Mouse (Mus musculus) MN1 (cell line): ENCODE results near the gene Aars2.

ENCODE experiments used
- DNase-seq: peaks from one replicate; pipeline ENCODE4 v3.0.0-alpha.2; 2016; ENCODE audit warnings: low spot score

Aars2 gene

GRCm38 (mm10) chr17:45500981-45501380 lies 5.7 kb upstream of the Aars2 start:
- no peak for DNase-seq

DNA sequence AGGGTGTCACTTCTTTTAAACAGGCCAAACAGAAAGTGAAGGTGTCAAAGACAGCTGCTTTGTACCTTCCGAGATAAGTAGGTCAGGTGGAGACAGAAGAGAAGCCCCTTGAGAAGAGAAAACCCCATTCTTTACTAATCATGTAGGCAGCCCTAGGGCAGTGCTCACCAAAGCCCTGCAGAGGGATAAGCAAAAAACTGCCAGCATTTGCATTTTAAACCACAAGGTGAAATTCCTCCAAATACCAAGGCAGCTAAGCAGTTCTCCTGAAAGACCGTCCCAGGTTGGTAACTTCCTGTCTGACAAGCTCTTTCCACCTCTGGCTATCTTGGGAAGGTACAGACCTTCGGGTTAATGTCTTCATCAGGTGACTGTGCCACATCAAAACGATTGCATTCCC lies 4.3 kb upstream of the Aars2 start:
- DNase-seq, result no peak

DNA sequence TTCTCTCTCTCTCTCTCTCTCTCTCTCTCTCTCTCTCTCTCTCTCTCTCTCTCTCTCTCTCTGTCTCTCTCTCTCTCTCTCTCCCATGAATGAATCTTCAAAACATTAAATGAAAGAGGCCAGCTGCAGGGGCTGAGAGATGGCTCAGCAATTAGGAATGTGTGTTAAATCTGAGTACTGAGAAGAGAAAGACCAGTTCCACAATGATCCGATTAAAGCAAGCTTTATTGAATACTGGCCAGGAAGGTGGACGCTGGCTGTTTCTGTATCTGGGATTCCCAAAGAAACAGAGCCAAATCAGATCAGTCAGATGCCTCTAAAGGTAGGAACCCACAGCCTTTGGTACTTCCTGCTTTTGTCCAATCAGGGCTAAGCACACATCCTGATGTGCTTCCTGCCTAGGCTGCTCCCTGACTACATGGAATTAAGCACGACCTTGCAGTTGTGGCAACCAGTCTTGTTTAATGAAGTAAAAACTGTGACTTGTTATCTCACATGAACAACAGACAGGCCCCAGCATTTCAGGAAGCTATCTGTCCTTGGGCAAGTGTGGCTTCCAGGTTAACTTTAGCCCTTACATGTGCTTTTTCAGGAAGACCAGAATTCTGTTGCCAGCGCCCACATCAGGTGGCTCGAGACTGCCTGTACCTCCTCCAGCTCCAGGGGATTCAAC lies 3.2 kb upstream of the Aars2 start:
- peak; percentile 93 for DNase-seq

GRCm38 (mm10) chr17:45505941-45506465 lies 638 bp upstream of the Aars2 start:
- DNase-seq, result peak; percentile 92

DNA sequence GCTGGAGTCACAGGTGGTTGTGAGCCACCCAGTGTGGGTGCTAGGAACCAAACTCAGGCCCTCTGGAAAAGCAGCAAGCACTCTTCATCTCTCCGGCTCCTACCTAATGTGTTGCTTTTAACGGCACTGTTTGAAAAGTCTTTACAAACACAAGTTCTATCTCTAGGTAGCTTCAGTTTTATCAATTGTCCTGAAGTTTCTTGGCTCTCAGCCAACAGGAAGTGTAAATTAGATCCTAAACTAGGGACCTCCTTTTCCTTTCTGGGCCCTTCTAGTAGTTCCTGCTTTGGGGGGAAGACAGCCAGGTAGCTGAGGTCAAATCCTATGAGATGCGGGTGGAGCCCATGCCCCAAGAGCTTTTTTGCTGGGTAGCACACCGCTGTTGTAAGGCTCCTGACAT lies 4.2 kb downstream of the Aars2 start:
- DNase-seq, result no peak

GRCm38 (mm10) chr17:45511757-45512156 lies 5.1 kb downstream of the Aars2 start:
- peak; percentile 45 for DNase-seq

DNA sequence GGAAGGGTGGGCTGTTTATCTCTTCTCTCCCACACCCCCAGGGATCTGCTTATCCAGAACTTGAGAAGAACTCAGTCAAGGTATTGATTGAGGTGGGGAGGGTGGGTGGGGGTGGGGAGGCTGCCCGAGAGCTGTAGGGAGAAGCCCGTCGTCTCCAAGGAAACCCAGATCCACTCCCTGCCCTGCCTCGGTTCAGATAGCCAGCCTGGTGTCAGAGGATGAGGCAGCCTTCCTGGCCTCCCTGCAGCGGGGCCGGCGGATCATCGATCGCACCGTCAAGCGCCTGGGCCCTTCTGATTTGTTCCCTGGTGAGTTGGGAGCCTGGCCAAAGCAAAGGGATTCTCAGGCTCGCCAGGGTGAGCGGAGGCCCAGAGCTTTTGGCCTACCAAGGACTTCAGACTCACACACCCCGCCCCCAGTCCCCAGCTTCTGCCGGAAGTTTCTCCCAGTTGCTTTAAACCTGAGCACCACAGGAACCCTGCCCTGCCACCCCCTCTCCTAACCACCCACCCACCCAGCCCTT lies 8.6 kb downstream of the Aars2 start:
- DNase-seq, result no peak

GRCm38 (mm10) chr17:45515806-45516205 lies 9.2 kb downstream of the Aars2 start:
- peak; percentile 67 for DNase-seq

DNA sequence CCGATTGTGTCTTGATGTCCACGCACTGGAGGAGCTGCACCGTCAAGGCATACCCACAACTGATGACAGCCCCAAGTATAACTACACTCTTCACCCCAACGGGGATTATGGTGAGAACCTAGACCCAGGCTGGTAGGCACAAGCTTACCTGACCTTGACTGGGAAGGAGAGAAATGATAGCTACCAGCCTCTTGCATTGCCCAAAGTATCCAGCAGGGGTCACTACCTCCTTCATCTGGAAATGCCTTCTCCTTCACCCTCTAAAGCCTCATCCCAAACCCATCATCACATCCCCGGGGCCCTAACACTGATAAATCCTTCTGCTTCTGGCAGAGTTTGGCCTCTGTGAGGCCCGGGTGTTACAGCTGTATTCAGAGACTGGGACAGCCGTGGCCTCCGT lies 9.8 kb downstream of the Aars2 start:
- peak; percentile 87 for DNase-seq

GRCm38 (mm10) chr17:45517135-45517534 lies 10.5 kb downstream of the Aars2 start:
- no peak for DNase-seq

DNA sequence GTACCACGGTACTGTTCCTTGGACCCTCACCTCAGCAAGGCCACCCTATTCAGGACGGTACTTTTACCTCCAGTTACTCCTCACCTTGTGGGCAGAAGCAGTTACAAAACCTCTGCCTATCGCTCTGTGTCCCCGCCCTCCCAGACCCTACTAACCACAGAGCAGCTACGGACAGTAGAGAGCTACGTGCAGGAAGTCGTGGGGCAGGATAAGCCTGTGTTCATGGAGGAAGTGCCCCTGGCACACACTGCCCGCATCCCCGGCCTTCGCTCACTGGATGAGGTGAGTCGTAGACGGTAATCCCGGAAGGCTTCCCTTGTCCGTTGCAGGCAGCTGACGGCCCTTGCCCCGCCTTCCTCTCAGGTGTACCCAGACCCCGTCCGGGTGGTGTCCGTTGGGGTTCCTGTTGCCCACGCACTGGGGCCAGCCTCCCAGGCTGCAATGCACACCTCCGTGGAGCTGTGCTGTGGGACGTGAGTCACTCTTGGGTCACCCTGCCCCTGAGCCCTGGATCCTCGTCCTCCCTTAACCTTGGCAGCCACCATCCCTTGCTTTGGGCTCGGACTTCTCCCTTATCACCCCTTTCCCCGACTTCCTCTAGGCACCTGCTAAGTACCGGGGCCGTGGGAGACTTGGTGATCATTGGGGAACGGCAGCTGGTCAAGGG lies 11.0 kb downstream of the Aars2 start:
- no peak for DNase-seq

DNA sequence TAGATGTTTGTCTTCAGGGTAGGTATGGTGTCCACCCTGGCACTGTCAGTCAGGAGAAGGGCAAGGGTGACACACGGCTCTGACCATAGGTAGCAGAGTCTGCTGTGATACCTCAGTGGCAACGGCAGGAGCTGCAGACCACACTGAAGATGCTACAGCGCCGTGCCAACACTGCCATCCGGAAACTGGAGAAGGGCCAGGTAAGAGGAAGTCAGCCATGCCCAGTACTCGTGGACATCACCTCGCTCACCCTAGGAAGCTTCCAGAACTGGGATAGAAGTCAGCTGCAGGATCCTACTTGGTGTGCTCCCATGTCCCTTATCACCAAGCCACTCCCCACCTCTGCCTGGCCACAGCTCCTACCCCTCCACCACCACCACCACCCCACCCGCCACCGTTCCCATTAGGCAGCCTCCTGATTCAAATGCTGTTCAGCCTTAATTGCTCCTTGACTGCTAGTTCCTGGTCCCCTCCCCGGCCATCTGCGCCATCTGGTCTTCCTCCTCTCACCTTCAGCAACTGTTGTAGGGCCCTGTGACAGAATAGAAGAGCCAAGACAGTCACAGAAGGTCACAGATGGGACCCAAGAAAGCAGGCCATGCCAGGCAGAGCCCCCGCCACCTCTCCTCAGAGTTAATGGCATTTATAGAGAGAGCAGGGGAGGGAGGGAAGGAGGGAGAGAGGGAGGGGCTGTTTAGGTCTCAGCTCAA lies 12.3 kb downstream of the Aars2 start:
- peak; percentile 84 for DNase-seq

DNA sequence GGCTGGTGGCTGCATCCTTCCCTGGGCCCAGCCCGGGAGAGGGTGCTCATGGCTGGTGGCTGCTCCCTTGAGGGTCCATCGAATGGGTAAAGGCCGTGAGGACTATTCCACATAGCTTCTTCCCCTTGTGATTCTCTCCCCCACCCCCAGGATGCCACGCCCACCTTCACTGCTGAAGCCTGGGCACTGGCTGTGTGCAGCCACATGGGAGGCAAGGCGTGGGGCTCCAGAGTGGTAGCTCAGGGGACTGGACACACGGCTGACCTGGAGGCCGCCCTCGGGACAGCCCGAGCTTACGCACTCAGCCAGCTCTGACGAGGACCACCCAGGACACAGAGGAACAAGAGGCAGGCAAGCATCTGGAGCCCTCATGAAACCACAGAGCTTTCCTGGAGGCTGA lies 13.5 kb downstream of the Aars2 start:
- no peak for DNase-seq

- DNase-seq, result no peak
Observed at GRCm38 (mm10) chr17:45523263-45523662, 16.6 kb downstream of the Aars2 start, which contains the start of gene Tcte1. Gene Tcte1 (plus strand): TSS chr17:45523434.

- DNase-seq, result no peak
Observed at GRCm38 (mm10) chr17:45524961-45525360, 18.3 kb downstream of the Aars2 start.

- no peak for DNase-seq
Observed at GRCm38 (mm10) chr17:45526571-45526970, 19.9 kb downstream of the Aars2 start.

DNA sequence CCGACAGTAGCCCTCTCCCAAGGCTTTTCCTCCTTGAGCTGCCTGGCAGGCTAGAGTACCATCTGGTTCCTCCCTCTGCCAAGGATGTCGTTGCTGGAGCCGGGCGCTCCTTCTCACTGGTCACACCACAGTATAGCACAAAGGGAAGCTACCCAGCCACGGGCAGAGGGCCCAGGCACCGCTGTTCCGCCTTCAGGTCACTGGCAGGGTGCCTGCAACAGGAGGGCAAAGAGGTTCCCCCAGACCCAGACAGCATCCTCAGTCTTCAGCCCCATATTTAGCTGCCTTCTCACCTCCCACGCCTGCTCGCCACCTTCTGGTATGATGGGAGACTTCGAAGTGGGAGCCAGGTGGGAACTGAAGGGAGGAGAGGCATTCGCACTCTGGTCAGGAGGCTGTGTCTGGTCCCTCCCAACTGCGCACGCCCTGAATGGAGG lies 23.7 kb downstream of the Aars2 start:
- peak; percentile 49 for DNase-seq

DNA sequence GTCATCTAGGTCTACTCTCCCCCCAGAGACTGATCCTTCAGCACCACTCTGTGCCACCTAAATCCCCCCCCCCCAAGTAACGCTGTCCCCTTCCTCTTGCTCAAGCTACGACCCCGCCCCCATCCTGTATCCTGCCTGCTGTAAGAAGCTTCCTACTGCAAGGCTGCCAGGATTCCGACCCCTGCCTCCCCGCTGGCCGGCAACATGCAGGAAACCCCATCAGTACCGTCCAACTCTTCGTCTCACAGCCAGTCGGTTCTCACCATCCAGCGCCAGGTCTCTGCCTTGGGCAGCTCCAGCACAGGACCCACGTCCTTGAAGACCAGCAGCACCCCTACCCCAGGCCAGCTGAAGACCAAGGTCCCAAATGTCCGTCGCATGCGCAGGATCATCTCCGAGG lies 26.3 kb downstream of the Aars2 start:
- no peak for DNase-seq

GRCm38 (mm10) chr17:45536264-45536663 lies 29.6 kb downstream of the Aars2 start:
- no peak for DNase-seq

DNA sequence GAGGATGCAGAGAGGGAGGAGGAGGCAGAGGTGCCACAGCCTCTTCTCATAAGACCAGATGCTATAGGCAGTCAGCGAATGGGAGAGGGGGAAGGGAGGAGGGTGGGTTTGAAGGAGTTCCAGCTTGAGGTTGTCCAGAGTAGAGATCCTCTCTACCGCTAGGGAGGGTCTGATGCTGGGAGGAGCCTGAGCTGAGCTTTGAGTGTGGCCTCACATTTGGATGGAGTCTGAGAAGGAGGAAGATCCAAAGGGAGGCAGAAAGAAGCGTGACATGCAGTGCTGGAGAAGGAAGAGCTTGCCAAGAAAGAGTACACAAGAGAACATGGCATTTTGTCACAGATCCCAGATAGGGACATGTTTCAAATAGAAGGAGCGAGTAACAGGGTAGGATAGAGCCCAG lies 31.8 kb downstream of the Aars2 start:
- no peak for DNase-seq

GRCm38 (mm10) chr17:45539664-45540063 lies 33.0 kb downstream of the Aars2 start:
- DNase-seq, result no peak

- no peak for DNase-seq
Observed at GRCm38 (mm10) chr17:45542129-45542528, 35.5 kb downstream of the Aars2 start.

- no peak for DNase-seq
Observed at GRCm38 (mm10) chr17:45542705-45543104, 36.1 kb downstream of the Aars2 start.
